Mouse (Mus musculus) kidney, adult 2 months (tissue): Measurements from ENCODE around the gene Prok2.

Experiments used
- CTCF ChIP-seq: fragments of 200-500 bp; conservative IDR thresholded peaks from 2 replicates; pipeline ENCODE4 v1.5.1; 2011; ENCODE audit warnings: low read depth, mild to moderate bottlenecking, control low read depth, low read length, moderate library complexity, mixed read lengths; ENCODE audit not compliant: insufficient read depth, insufficient read length
- POLR2A ChIP-seq: fragments of 200-500 bp; IDR thresholded peaks from one replicate; pipeline ENCODE4 v1.6.1; 2011; ENCODE audit warnings: low read depth, low read length, control low read depth

DNA sequence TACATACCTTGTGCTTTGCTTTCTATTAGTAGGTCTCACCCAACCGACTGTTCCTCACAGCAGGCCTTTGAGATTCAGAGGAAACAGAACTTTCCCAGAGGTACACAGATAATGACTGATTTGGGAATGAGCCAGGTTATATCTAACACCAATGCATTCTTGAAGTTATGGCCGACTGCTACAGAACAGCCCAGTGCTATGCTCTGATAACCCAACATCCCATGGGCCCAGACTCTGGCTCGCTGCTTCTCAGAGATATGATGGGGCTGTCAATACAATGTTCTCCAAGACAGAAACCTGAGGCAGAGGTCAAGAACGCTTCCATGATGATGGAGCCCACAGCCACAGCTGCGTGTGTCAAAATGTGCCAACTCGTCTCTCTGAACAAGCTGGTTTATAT lies 37.7 kb downstream of the Prok2 start:
- TF ChIP-seq CTCF = no peak
- TF ChIP-seq POLR2A = no peak
